Mouse (Mus musculus) spleen, adult 12 weeks (tissue): ENCODE measurements around the gene Gmeb2.

Experiments used
- DNase-seq: peaks from one replicate; pipeline ENCODE4 v3.0.0; 2022; ENCODE audit warnings: low spot score

Gene Gmeb2

DNA sequence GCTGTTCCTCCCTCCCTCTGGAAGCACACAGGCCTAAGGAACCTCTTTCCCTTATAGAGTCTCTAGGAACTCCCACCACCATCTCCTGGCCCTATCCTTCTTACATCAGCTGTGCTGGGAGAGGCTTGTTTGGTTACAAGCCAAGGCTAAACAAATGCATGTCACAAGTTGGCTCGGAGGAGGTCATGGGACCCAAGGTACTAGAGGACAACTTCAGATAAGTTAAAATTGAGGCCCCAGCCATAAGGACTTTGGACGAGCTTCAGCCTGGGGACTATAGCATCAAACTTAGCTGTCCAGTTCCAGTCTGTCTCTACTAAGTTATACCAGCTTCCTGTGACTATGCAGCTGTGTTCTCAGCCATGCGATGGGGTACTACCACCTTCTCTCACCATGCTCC lies 60.7 kb downstream of the Gmeb2 start:
- no peak for DNase-seq

DNA sequence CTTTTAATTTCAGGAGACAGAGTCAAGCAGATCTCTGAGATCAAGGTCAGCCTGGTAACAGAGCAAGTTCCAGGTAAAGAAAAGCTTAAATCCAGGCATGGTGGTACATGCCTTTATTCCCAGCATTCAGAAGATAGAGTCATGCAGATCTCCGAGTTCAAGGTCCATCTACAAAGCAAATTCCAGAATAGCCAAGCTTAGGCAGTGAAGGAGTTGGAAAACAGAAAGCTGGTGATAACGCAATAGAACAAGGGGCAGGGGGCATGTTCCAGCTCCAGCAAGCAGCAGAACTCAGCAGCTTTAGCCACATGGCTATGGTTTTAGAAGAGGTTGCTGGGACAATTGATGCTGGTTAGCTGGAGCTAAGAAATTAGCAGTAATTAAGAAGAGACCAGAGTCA lies 62.8 kb downstream of the Gmeb2 start:
- no peak for DNase-seq

DNA sequence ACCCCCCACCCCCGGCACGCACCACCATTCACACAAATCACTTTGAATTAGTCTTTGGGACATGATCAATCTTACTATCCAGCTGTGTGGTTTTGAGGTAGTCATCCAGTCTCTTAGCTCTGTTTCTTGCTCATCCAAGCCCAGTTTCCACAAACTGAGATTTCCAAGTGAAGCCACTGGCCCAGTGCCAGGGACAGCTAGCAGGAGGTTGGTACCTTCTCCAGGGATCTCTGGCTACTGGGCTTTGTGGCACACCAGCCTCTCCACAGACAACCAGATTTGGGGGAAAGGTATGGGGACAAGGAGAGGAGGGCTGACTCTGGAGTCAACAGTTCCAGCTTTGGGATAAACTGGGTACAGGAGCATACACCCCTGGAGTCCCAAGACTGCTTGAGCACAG lies 67.5 kb downstream of the Gmeb2 start:
- no peak for DNase-seq

DNA sequence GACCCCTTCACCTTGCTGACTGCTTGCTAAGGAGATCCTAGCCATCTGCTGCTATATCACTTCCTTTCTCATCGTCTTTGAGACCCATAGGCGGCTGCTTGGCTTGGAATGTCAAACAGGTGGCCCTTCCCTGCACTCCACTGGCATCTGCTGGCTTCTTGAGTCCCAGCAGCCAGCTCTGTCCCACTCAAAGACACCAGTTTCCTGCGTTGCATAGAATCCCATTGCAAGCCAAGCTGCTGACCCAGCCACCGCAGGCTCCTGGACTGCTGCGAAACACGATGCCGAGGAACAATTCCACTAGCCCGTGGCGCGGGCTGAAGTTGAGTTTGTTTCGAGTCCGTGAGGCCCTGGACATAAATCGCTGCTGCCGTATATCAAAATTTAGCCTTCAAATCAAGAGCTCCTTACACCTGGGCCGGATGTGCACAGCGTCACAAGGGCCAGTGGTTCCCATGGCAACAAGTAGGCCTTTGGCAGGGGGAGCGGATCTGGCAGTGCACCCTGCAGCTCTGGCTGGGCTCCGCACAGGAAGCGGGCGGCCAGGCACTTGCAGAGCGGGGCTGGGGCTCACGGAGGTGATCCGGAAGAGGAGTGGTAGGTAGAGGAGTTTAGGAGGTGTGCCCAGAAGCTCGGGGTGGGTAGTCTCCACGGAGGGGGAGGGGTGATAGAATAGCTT lies 68.2 kb downstream of the Gmeb2 start, which contains the start of gene Fndc11:
TSS of gene Fndc11 (plus strand) at position 476 of the 679 bp plus-strand sequence.
- DNase-seq, result peak; percentile 70

DNA sequence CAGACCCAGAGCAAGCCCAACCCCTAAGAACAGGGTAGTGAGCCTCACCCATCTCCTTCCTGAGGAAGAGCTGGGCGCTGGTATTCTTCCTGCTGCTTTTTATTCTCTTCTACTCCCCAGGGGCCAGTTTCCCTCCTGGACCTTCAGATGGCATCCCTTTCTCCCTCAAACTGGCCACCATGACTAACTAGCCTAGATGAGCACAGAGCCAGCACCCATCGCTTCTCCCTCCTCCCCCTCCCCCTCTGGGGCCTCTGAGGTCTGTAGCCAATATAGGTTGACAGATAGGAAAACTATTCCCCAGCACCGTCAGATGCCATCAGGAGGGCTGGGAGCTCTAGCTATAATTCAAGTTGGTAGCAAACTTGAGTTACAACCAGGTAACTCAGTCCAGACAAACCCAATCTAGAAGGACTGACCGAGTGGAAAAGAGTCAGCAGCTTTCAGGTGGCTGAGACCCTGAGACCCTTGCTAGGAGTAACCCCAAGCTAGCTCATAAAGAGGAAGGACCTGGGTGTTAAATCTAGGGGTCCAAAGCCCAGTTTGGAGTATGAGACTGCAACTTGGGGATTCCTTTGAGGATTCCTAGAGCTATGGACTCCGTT lies 68.9 kb downstream of the Gmeb2 start:
- DNase-seq, result no peak

DNA sequence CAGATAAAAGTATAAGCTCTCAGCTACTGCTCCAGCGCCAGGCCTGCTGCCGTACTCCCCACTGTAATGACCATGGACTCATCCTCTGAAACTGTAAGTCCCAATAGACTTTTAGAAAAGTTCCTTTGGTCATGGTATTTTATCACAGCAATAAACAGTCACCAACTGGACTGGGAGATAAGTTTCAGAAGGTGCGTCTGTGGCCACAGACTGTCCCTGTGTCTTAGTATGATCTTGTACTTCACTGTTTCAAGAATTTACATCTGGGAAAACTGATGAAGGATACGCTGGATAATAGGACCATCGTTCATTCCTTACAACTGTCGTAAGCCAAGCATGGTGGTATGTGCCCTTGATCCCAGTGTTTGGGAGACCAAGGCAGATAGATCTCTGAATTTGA lies 71.8 kb downstream of the Gmeb2 start:
- DNase-seq, result no peak

DNA sequence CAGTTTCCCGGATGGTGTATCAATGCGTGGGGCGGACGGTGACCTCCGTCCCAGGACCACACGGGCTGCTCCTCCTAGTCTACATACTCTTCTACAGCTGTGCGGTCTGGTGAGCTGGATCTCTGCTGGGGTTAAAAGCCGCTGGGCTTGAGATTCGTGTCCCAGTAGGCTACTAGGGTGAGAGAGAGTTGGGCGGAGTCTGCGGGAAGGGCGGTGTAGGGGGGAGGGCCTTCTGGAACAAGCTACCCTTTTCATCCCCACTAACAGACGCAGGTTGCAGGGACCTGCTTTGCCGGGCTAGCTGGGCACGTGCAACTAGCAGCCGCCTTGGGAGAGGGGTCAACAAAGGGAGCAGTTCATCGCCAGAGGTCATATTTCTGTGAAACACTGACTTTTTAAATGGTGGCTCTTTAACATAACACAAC lies 74.8 kb downstream of the Gmeb2 start, which contains the start of gene Srms:
TSS of gene Srms (minus strand) at position 165 of the 425 bp plus-strand sequence.
- DNase-seq, result no peak

DNA sequence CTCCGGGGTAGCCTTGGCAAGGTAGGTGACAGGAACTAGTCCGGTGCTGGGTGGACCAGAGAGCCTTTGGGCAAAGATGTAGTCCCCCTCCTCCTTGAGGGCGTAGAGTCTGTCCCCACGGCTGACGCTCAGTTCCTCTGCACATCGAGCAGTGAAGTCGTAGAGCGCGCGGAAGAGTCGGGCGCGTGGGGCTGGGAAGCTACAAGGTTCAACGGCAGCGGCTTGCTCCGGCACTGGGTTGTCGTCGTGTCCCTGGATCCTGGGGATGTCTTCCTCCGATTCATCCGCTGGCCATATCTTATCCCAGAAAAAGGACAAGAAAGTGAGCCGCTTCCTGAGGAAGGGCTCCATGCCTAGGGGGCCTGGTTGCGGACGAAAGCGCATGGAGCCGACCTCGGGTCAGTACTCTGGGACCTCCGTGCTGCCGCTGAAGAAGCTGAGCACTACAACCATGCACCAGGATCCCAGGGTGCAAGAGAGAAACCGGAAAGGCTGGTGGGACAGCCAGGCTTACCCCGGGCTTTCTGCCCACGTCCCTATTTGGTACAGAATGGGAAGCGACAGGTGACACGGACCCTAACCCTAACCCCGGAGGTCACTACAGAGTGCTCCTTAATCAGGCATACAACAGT lies 75.3 kb downstream of the Gmeb2 start:
- DNase-seq, result no peak

DNA sequence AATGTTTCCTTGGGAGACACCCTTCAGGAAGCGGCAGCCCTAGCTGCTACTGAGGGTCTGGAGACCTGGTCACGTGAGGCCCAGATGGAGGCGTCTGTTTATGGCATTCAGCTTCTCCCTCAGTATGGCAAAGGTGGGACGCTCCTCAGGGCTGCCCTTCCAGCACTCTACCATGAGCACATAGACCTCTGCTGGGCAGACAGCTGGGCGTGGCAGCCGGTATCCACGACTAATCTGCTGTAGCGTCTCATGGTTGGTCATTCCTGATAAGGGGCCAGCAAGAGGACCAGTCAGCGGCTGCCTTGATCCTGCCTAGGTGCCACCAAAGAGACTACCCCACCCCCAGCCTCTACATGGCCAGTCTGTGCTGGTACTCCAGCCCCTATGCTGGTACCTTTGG lies 81.7 kb downstream of the Gmeb2 start:
- DNase-seq, result peak; percentile 42

DNA sequence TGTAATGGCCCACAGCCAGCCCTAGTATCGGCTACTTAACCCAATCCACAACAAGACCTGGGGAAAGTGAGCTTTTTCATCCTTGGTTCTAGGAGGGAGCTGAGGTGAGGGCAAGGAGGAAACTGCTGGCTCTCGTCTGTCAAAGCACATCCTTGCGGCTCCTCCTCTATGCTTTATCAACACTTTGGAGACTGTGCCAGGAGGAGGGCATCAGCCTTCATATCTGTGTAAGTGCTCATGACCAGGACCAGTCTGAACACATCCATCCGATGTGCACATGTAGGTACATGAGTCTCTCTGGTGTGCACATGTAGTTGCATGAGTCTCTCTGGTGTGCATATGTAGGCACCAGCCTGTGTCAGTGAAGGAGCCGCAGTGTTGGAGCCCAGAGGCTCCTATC lies 82.2 kb downstream of the Gmeb2 start:
- no peak for DNase-seq

DNA sequence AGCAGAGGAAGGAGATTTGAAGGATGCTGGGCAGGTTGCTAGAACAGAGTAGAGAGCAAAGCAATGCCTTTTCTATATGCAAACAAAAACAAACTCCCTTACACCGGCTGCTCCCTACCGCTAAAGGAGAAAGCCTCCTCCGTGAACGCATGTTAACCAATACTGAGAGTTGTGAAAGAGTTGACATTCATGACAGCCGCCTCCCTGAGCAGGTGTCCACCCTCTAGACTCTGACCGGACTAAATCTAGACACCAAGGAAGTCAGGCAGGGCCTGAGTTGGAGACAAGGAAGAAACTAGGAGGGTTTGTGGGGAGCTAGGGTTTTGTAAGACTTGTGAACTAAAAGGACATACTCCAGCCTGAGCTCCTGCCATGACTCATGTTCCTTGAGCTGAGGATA lies 84.9 kb downstream of the Gmeb2 start:
- DNase-seq, result no peak

DNA sequence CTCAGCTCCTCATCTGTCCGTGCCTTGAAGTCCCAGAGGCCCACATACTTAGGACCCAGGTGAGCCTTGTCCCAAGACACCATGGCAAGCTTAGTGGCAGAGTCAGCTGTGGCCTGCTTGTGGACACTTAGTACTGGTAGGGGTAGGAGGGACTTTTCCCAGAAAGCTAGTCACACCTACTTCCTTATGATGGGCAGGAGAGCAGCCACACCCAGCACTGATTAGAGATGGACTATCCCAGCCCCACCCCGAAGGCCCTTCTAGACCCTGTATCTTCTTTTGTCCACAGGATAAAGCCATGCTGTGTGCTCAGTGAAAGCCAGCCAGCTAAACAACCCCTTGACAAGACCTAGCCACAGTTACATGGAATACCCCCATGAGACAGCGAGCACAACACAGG lies 85.4 kb downstream of the Gmeb2 start, which contains the start of gene Ptk6:
TSS of gene Ptk6 (minus strand) at position 368 of the 400 bp plus-strand sequence.
- DNase-seq, result no peak

DNA sequence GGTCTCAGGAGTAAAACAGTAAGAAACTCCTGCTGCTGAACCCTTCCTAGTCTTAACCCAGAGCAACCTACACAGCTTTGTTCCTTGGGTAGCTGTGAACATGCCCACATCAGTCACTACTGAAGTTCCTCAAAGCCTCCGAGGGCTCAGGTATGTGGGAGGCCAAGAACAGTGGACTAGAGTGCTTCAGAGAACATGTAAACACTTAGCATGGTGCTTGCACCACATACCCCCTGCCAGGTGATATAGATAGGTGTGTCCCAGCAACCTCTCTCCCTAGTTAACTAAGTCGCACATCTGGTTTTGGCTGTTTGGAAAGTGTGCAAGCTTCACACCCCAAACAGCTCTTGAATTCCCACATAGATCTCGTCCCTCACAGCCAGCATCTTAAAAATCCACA lies 86.2 kb downstream of the Gmeb2 start:
- no peak for DNase-seq
